Mouse (Mus musculus) stomach, postnatal 0 days (tissue): ENCODE measurements around the gene Mcur1. TPM values are rescaled to one million over a fixed set of nuclear protein-coding genes. Genes with fewer than 3 reads are reported as not detected.

Source experiments
- ATAC-seq: fragments of 200-750 bp; cut with Nextera tagmentation; 2 replicates; pipeline ENCODE4 v1.8.0; 2017; ENCODE audit not compliant: low FRiP score, low TSS enrichment
- DNase-seq: peaks from one replicate; pipeline ENCODE4 v3.0.0-alpha.2; 2016; ENCODE audit warnings: low spot score
- H3K27ac ChIP-seq: fragments of 300-500 bp; sonication (generic); replicated peaks from 2 replicates; pipeline ENCODE4 v1.5.1; 2014; ENCODE audit warnings: mild to moderate bottlenecking, control low read depth
- H3K27me3 ChIP-seq: fragments of 300-500 bp; sonication (generic); 2 replicates; pipeline ENCODE4 v1.6.1; 2014; ENCODE audit warnings: low read length; ENCODE audit not compliant: control insufficient read depth, insufficient read depth
- H3K36me3 ChIP-seq: fragments of 300-500 bp; sonication (generic); 2 replicates; pipeline ENCODE4 v1.6.1; 2014; ENCODE audit warnings: low read length, mixed read lengths; ENCODE audit not compliant: control insufficient read depth, insufficient read depth
- H3K4me1 ChIP-seq: fragments of 300-500 bp; sonication (generic); replicated peaks from 2 replicates; pipeline ENCODE4 v1.6.1; 2014; ENCODE audit warnings: antibody characterized with exemption; ENCODE audit not compliant: control insufficient read depth, insufficient read depth
- H3K4me2 ChIP-seq: fragments of 300-500 bp; sonication (generic); replicated peaks from 2 replicates; pipeline ENCODE4 v1.6.1; 2014; ENCODE audit warnings: low read depth, mild to moderate bottlenecking, control low read depth, moderate library complexity
- H3K4me3 ChIP-seq: fragments of 300-500 bp; sonication (generic); 2 replicates; pipeline ENCODE4 v1.5.1; 2014; ENCODE audit warnings: low read depth, low read length, control low read depth
- H3K9ac ChIP-seq: fragments of 300-500 bp; sonication (generic); 2 replicates; pipeline ENCODE4 v1.6.1; 2014; ENCODE audit warnings: mild to moderate bottlenecking, low read length, control low read depth, mixed read lengths
- H3K9me3 ChIP-seq: fragments of 300-500 bp; sonication (generic); 2 replicates; pipeline ENCODE4 v1.6.1; 2016; ENCODE audit warnings: low read length; ENCODE audit not compliant: control insufficient read depth
- CTCF ChIP-seq: IDR thresholded peaks from 2 replicates; pipeline ENCODE4 v1.5.1; 2016; ENCODE audit warnings: antibody characterized with exemption, low read depth, mild to moderate bottlenecking, moderate library complexity
- EP300 ChIP-seq: optimal IDR thresholded peaks from 2 replicates; pipeline ENCODE3; 2016; ENCODE audit warnings: antibody characterized with exemption
- WGBS: fragments of 180-500 bp; shearing (Covaris S2); extraction: QIAGEN DNeasy Blood & Tissue Kit; methylation state at CpG from one replicate; pipeline ENCODE4 v1.1.7; 2014; 5-methylcytosine and 5-hydroxymethylcytosine counted together
- polyA plus RNA-seq: library from polyadenylated mRNA; unstranded; fragments of >200 nt; fragmentation: Nextera tagmentation; extraction: Ambion mirVana; gene quantifications from 2 replicates; pipeline ENCODE4 v1.2.1, GENCODE M21; 2015

Gene Mcur1
- polyA plus RNA-seq, 1 experiment from 2014 or later = 15.6 TPM

- H3K9ac ChIP-seq = no peak overlapping the region
- no peaks in the 10 kb centered on the region for H3K4me1 ChIP-seq
- no peaks in the 10 kb centered on the region for H3K27me3 ChIP-seq
- H3K27ac ChIP-seq = no peak overlapping the region
- H3K36me3 ChIP-seq = no peaks in the 10 kb centered on the region
- no peak for ATAC-seq
- no peak overlapping the region for H3K4me3 ChIP-seq
- WGBS = 66% methylated on average over 8 of the region's 8 CpGs
- DNase-seq = no peak
- no peak for TF ChIP-seq CTCF
- TF ChIP-seq EP300 = no peak
- H3K9me3 ChIP-seq = no peaks in the 10 kb centered on the region
- no peak overlapping the region for H3K4me2 ChIP-seq
These were observed 45.0 kb downstream of the Mcur1 start for GRCm38 (mm10) chr13:43514950-43515358.

- Histone ChIP-seq H3K9me3 (no peaks in the 10 kb centered on the region), H3K4me3 (no peak overlapping the region), H3K4me1 (no peaks in the 10 kb centered on the region), H3K9ac (no peak overlapping the region), H3K27me3 (no peaks in the 10 kb centered on the region), H3K4me2 (no peak overlapping the region), H3K27ac (no peak overlapping the region), H3K36me3 (no peaks in the 10 kb centered on the region)
- no peak for DNase-seq
- ATAC-seq = no peak
- 83% methylated on average over 3 of the region's 3 CpGs for WGBS
- TF ChIP-seq EP300 = no peak
- no peak for TF ChIP-seq CTCF
These were observed 47.3 kb downstream of the Mcur1 start for GRCm38 (mm10) chr13:43512736-43513135.

- ATAC-seq (no peak), DNase-seq (no peak)
- H3K36me3 ChIP-seq = no peaks in the 10 kb centered on the region
- H3K4me1 ChIP-seq = no peaks in the 10 kb centered on the region
- H3K27me3 ChIP-seq = no peaks in the 10 kb centered on the region
- no peak for TF ChIP-seq EP300
- TF ChIP-seq CTCF = no peak
- H3K27ac ChIP-seq = no peak overlapping the region
- 89% methylated on average over 3 of the region's 3 CpGs for WGBS
- H3K4me3 ChIP-seq = no peak overlapping the region
- H3K9ac ChIP-seq = no peak overlapping the region
- no peak overlapping the region for H3K4me2 ChIP-seq
- no peaks in the 10 kb centered on the region for H3K9me3 ChIP-seq
These were observed 54.2 kb downstream of the Mcur1 start for GRCm38 (mm10) chr13:43505798-43506197.

- no peaks in the 10 kb centered on the region for H3K36me3 ChIP-seq
- ATAC-seq (peak; percentile 63; the same call in 1 of the 2 replicates), DNase-seq (peak; percentile 50)
- peak overlapping the region; percentile 3; the same call in 1 of the 2 replicates for H3K27ac ChIP-seq
- 0 out of 2 replicates have a peak, but pooled peaks have one; percentile 11 for TF ChIP-seq CTCF
- TF ChIP-seq EP300 = no peak
- H3K4me2 ChIP-seq = peak overlapping the region; percentile 54
- 4% methylated on average over 18 of the region's 19 CpGs for WGBS
- H3K4me3 ChIP-seq = peak overlapping the region; percentile 19
- peak overlapping the region; percentile 3; the same call in 1 of the 2 replicates for H3K9ac ChIP-seq
- no peaks in the 10 kb centered on the region for H3K9me3 ChIP-seq
- H3K4me1 ChIP-seq = no peaks in the 10 kb centered on the region
- H3K27me3 ChIP-seq = no peaks in the 10 kb centered on the region
These were observed 56.6 kb downstream of the Mcur1 start for GRCm38 (mm10) chr13:43503395-43503850.

- 96% methylated on average over 5 of the region's 5 CpGs for WGBS
- no peaks in the 10 kb centered on the region for H3K9me3 ChIP-seq
- DNase-seq = no peak
These were observed 58.4 kb downstream of the Mcur1 start for GRCm38 (mm10) chr13:43501601-43502000.

GRCm38 (mm10) chr13:43500483-43500850 is 59.5 kb downstream of the Mcur1 start:
- 91% methylated on average over 4 of the region's 4 CpGs for WGBS
- Histone ChIP-seq H3K36me3 (no peaks in the 10 kb centered on the region), H3K27me3 (no peaks in the 10 kb centered on the region), H3K4me3 (no peak overlapping the region), H3K4me2 (no peak overlapping the region), H3K4me1 (no peaks in the 10 kb centered on the region), H3K9me3 (no peaks in the 10 kb centered on the region), H3K9ac (no peak overlapping the region), H3K27ac (no peak overlapping the region)
- ATAC-seq (no peak), DNase-seq (no peak)
- TF ChIP-seq CTCF (no peak), EP300 (no peak)

More at GRCm38 (mm10) chr13:43501601-43502000, 58.4 kb downstream of the Mcur1 start:
- no peak overlapping the region for H3K27ac ChIP-seq
- H3K9ac ChIP-seq = no peak overlapping the region
- ATAC-seq = no peak
- no peak overlapping the region for H3K4me2 ChIP-seq
- no peaks in the 10 kb centered on the region for H3K36me3 ChIP-seq
- no peak overlapping the region for H3K4me3 ChIP-seq
- H3K27me3 ChIP-seq = no peaks in the 10 kb centered on the region
- TF ChIP-seq CTCF = no peak
- no peak for TF ChIP-seq EP300
- H3K4me1 ChIP-seq = no peaks in the 10 kb centered on the region
